ENCODE assay signal across 7 mouse cellular contexts in the genomic region with DNA sequence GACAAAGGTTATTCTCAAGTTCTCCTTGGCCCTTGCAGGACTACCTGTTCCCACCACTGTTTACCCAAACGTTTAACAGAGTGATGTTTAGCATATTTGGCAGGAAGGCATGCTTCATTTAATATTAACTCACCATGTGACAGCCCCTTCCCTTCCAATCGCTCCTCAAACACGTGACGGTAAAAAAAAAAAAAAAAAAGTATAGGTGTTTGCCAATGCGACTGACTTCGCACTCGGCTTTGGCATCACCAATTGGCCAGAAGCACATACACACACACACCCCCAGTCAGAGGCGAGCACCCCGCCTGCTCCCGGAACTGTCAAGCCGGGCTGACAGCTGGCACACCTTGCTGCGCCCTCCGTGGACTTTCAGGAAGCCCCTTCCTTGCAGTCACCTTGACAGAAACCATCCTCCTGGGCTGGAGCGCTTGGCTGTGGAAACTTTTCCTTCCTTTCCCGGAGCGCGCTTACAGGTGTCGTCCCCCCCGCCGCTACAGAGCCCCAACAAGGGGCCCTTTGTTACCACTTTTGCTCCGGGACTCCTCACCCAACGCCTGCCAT. TPM values are rescaled to one million over a fixed set of nuclear protein-coding genes. Genes with fewer than 3 reads are reported as not detected.
DNase-seq lines count a peak whose midpoint lies in the region; ATAC-seq and TF ChIP-seq lines count a peak whose summit lies in the region.

No protein-coding gene starts in this region.

- H3K9ac ChIP-seq in forebrain, embryonic 16.5 days (replicated peaks; ENCODE audit: low read depth, low read length): peak overlapping the region; percentile 53
- H3K9ac ChIP-seq in intestine, embryonic 14.5 days (ENCODE audit: low read length): peak overlapping the region; percentile 84
- peak overlapping the region; percentile 68 for H3K9ac ChIP-seq in liver, embryonic 16.5 days (ENCODE audit: low read depth, low read length)

- no peak overlapping the region for H3K27ac ChIP-seq in forebrain, embryonic 16.5 days (ENCODE audit: low read length)
- H3K27ac ChIP-seq in intestine, embryonic 14.5 days (ENCODE audit: low read depth): peak overlapping the region; percentile 97
- peak overlapping the region; percentile 87 for H3K27ac ChIP-seq in liver, embryonic 16.5 days (ENCODE audit: low read length)

- DNase-seq in intestine, embryonic 14.5 days (ENCODE audit: low spot score): peak; percentile 85
- peak; percentile 17 for DNase-seq in neural tube, embryonic 10.5 days (ENCODE audit: extremely low spot score, low spot score)
- peak; percentile 52 for DNase-seq in urinary bladder, postnatal 14 days (ENCODE audit: low spot score)

- peaks cover 14% of the 10 kb centered on the region for H3K4me1 ChIP-seq in E14TG2a.4 (replicated peaks; ENCODE audit: low read depth, low read length)
- peaks cover 19% of the 10 kb centered on the region; the same call in 1 of the 2 replicates for H3K4me1 ChIP-seq in forebrain, embryonic 16.5 days (replicated peaks; ENCODE audit: control insufficient read depth, insufficient read depth, low read length)
- H3K4me1 ChIP-seq in intestine, embryonic 14.5 days (replicated peaks; ENCODE audit: control insufficient read depth, insufficient read depth, low read length): peaks cover 11% of the 10 kb centered on the region; the same call in 1 of the 2 replicates
- no peaks in the 10 kb centered on the region for H3K4me1 ChIP-seq in liver, embryonic 16.5 days (ENCODE audit: control insufficient read depth, low read depth, low read length)

- peaks cover 54% of the 10 kb centered on the region for H3K27me3 ChIP-seq in E14TG2a.4 (ENCODE audit: insufficient read depth, low read length)
- H3K27me3 ChIP-seq in forebrain, embryonic 16.5 days (replicated peaks; ENCODE audit: control insufficient read depth, insufficient read depth, low read length): peaks cover 3% of the 10 kb centered on the region; the same call in 1 of the 2 replicates
- H3K27me3 ChIP-seq in intestine, embryonic 14.5 days (replicated peaks; ENCODE audit: control insufficient read depth, insufficient read depth, low read length): no peaks in the 10 kb centered on the region
- H3K27me3 ChIP-seq in liver, embryonic 16.5 days (ENCODE audit: control insufficient read depth, insufficient read depth, low read depth, low read length): peaks cover 23% of the 10 kb centered on the region

- H3K36me3 ChIP-seq in E14TG2a.4 (ENCODE audit: insufficient read depth, low read length): no peaks in the 10 kb centered on the region
- H3K36me3 ChIP-seq in forebrain, embryonic 16.5 days (ENCODE audit: control insufficient read depth, insufficient read depth): no peaks in the 10 kb centered on the region
- H3K36me3 ChIP-seq in intestine, embryonic 14.5 days (ENCODE audit: control insufficient read depth, insufficient read depth, low read length): no peaks in the 10 kb centered on the region
- H3K36me3 ChIP-seq in liver, embryonic 16.5 days (ENCODE audit: control insufficient read depth, insufficient read depth): no peaks in the 10 kb centered on the region

- H3K9me3 ChIP-seq in E14TG2a.4 (ENCODE audit: low read length): no peaks in the 10 kb centered on the region; the same call in 1 of the 2 replicates
- H3K9me3 ChIP-seq in forebrain, embryonic 16.5 days (ENCODE audit: control insufficient read depth, low read length): no peaks in the 10 kb centered on the region
- 0 out of 2 replicates have a peak, but pooled peaks cover 4% of the 10 kb centered on the region for H3K9me3 ChIP-seq in intestine, embryonic 14.5 days (ENCODE audit: control insufficient read depth, low read length)
- no peaks in the 10 kb centered on the region for H3K9me3 ChIP-seq in liver, embryonic 16.5 days (replicated peaks; ENCODE audit: control insufficient read depth, low read length)

- TF ChIP-seq CTCF in E14TG2a.4 (conservative IDR thresholded peaks at IDR 0.05; ENCODE audit: low read length): no peak

- peak overlapping the region; percentile 85 for H3K4me3 ChIP-seq in E14TG2a.4 (replicated peaks; ENCODE audit: low read length)
- H3K4me3 ChIP-seq in forebrain, embryonic 16.5 days (replicated peaks; ENCODE audit: low read length): peak overlapping the region; percentile 67
- peak overlapping the region; percentile 77 for H3K4me3 ChIP-seq in intestine, embryonic 14.5 days (ENCODE audit: low read depth, low read length)
- H3K4me3 ChIP-seq in liver, embryonic 16.5 days (ENCODE audit: low read depth, low read length): peak overlapping the region; percentile 59

- ATAC-seq in activated CD4-positive, CD25-positive, alpha-beta regulatory T cell, adult 4 months: peak; percentile 58
- peak; percentile 37 for ATAC-seq in forebrain, embryonic 16.5 days
- ATAC-seq in intestine, embryonic 14.5 days (replicated peaks; ENCODE audit: low FRiP score, low TSS enrichment, low read depth): peak; percentile 29; the same call in 1 of the 2 replicates
- ATAC-seq in liver, embryonic 16.5 days (ENCODE audit: low read depth): peak; percentile 42

- under 1% methylated on average over 22 of the region's 22 CpGs for WGBS in forebrain, embryonic 16.5 days
- 1% methylated on average over 22 of the region's 22 CpGs for WGBS in intestine, embryonic 14.5 days
- WGBS in liver, embryonic 16.5 days (ENCODE audit: insufficient replicate concordance): 2% methylated on average over 22 of the region's 22 CpGs

- H3K4me2 ChIP-seq in forebrain, embryonic 16.5 days (ENCODE audit: low read length): peak overlapping the region; percentile 98
- peak overlapping the region; percentile 75 for H3K4me2 ChIP-seq in intestine, embryonic 14.5 days (ENCODE audit: low read length)
- H3K4me2 ChIP-seq in liver, embryonic 16.5 days (ENCODE audit: low read depth, low read length): peak overlapping the region; percentile 64

RNA-seq across cellular contexts. Expression of a gene that starts 1.5 kb away (rescaled TPM):
- 1 to 10 TPM; 2.6 to 4.7 TPM for polyA plus RNA-seq in activated CD4-positive, CD25-positive, alpha-beta regulatory T cell, adult 4 months (2017; shearing (Covaris generic))
- 3.3 and 3.8 TPM in 2 replicates for polyA plus RNA-seq in forebrain, embryonic 16.5 days (2015; fragmentation: Nextera tagmentation; extraction: Ambion mirVana)
- polyA plus RNA-seq in intestine, embryonic 14.5 days (2014; fragmentation: Nextera tagmentation; extraction: Ambion mirVana): 19.9 and 20.4 TPM in 2 replicates
- polyA plus RNA-seq in liver, embryonic 16.5 days (2015; fragmentation: Nextera tagmentation; extraction: Ambion mirVana): 4.9 and 6.1 TPM in 2 replicates

Comparison
In these comparisons a context has a peak if more than half of its experiments do, and no peak if none do; other contexts are left out.
1. DNase-seq: peak in every context shown above with its lines; median percentile 85 in intestine, embryonic 14.5 days; 52 in urinary bladder, postnatal 14 days; 17 in neural tube, embryonic 10.5 days.